Comparison of ENCODE assay signal across 10 mouse cellular contexts in the genomic region with DNA sequence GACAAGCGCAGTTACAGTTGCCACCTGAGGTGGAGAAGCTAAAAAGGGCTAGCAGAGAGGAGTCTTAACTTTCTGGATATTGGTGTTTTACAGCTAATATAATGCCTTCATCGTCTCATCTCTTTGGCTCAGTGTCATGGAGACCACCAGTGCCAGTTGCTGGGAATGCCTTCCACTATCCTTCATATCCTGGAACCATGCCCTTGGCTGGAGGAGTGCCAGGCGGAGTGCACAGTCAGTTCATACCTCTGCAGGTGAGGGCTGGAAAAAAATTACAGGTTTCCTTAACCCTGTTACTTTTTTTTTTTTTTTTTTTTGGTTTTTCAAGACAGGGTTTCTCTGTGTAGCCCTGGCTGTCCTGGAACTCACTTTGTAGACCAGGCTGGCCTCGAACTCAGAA.
DNase-seq lines count a peak whose midpoint lies in the region.
"Had no signal": no experiment of that assay in that cellular context is flagged by ENCODE, and none has a peak within 500 bp of the region (broad histone marks: within the 10 kb centered on the region; RNA-seq: fewer than 3 reads in every experiment).

No protein-coding gene starts in this region.

- peak; percentile 54 to 63 for DNase-seq in cerebellum, postnatal 10 days
- DNase-seq in cerebellum, adult 11 months = no peak
- peak; percentile 9 for DNase-seq in gastrocnemius, postnatal 10 days
- DNase-seq in gastrocnemius, adult 8-10 months (ENCODE audit: low spot score in 2 of 2) = no peak
- peak; percentile 21 for DNase-seq in left cerebral cortex, postnatal 4 days
- DNase-seq in left cerebral cortex, adult 18-20 months (ENCODE audit: low spot score in 2 of 2) = no peak
- DNase-seq in urinary bladder, postnatal 14 days (ENCODE audit: low spot score) = peak; percentile 4
- DNase-seq in urinary bladder, adult 18-20 months (ENCODE audit: low spot score in 2 of 2) = no peak
- DNase-seq: adrenal gland, postnatal 10 days; gastrocnemius, postnatal 25 days had no signal

- intact Hi-C loops in left cerebral cortex, postnatal 4 days (cut with DNase I) = no loop called here

Comparison
In these comparisons a context has a peak if more than half of its experiments do, and no peak if none do; other contexts are left out.
1. DNase-seq: peak in cerebellum, postnatal 10 days (2 of 2), gastrocnemius, postnatal 10 days (single experiment), left cerebral cortex, postnatal 4 days (single experiment) and urinary bladder, postnatal 14 days (single experiment); none in cerebellum, adult 11 months (single experiment), gastrocnemius, adult 8-10 months (0 of 2), left cerebral cortex, adult 18-20 months (0 of 2) and urinary bladder, adult 18-20 months (0 of 2).